Mouse (Mus musculus): ENCODE results near the gene Hrh1. TPM values are rescaled to one million over a fixed set of nuclear protein-coding genes. Genes with fewer than 3 reads are reported as not detected.
A peak's percentile ranks its signal among the peaks of the same experiment; 100 is the strongest.
"Not testable (repeated sequence)": the region's sequence is repeated elsewhere in the genome, so short reads cannot be mapped to it uniquely, and the experiment has no call there.

Hrh1 gene
- total RNA-seq, 1 experiment from 2014 or later = 0.67 TPM

DNA sequence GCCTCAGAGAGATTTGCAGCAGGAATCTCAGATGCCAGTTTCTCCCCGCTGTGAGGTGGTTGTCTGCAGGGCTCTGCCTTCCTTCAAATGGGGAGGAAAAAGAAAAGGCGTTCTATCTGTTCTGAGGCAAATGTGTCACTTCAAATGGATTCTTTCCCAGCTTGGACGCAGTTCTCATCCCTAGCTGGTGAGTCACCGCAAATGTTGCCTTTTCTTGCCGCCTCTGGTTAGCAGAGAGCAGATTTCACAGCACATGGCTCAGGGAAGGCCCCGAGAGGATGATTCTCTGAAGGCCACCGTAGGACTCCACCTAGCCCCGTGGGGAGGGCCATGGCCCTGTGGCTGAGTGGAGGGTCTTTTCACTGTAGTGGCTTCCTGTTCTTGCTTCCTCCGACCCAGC lies 51.2 kb downstream of the Hrh1 start:
- ATAC-seq (replicated peaks; ENCODE audit: insufficient number of reproducible peaks, low FRiP score, low TSS enrichment, poor library complexity, severe bottlenecking) = no peak

DNA sequence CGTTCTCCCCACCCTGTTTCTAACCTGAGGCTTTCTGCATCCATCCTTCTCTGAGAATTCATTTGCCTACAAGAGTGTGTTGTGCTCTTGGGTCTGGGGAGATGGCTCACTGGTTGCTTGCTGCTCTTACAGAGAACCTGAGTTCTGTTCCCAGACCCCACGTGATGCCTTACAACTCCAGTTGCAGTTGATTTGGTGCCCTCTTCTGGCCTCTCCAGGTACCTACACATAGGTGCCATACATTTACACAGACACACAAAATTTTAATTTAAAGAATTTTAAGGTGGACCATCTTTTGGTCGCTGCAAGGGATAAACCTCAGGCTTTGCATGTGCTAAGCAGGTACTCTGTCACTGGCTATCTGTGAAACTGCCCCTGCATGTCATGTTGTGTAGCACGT lies 57.5 kb downstream of the Hrh1 start:
- ATAC-seq (replicated peaks; ENCODE audit: insufficient number of reproducible peaks, low FRiP score, low TSS enrichment, poor library complexity, severe bottlenecking) = no peak

DNA sequence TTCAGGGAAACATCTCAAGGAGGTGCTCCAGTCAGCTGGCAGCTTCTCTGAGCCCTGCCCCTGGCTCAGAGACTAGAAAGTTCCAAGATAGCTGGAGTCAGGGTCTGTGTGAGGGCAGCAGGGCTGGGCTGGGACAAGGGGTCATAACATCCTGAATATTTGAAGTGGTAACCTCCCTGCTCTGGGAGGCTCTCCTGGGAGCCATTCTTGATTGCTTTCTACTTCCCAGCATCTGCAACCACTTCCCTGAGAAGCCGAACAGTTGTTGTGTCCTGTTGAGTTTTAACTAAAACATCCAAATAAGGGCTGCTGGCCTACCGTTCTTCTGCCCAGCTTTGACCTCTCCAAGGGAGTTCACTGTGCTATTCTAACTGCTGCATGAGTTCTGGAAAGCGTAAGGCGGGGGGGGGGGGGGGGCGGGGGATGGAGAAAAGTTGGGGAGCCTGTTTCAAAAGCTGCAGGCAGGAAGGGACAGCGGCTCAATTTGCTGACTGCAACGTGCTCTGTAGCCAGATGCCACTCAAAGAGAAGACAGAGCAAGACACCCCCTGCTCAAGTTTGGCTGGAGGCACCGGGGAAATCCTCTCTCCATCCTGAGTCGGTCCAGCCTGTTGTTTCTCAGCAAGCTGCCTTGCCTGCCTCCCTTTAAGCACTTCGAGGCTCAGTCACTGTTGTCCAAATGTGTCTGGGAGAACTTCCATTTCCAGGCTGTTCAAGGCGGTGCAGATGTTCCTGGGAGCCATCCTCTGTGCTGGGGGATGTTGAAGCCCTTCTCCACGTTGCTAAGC lies 58.7 kb downstream of the Hrh1 start:
- no peak for ATAC-seq (replicated peaks; ENCODE audit: insufficient number of reproducible peaks, low FRiP score, low TSS enrichment, poor library complexity, severe bottlenecking)

DNA sequence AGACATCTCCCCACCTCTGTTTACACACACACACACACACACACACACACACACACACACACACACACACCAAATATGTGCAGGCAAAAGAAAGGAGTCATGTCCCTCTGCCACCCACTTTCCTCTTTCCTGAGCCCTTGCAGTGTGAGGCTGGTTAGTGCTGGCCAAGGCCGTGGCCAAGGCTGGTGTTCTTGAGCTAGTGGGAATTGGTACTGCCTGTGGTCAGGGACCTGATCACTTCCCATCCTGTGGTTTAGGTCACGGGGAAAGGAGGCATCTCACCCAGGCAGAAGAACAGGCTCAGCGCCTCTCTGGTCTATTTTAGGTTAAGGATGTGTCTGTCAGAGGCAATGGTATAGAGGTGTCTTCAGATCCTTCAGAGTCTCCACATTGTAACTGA lies 59.6 kb downstream of the Hrh1 start:
- ATAC-seq (replicated peaks; ENCODE audit: insufficient number of reproducible peaks, low FRiP score, low TSS enrichment, poor library complexity, severe bottlenecking) = no peak

DNA sequence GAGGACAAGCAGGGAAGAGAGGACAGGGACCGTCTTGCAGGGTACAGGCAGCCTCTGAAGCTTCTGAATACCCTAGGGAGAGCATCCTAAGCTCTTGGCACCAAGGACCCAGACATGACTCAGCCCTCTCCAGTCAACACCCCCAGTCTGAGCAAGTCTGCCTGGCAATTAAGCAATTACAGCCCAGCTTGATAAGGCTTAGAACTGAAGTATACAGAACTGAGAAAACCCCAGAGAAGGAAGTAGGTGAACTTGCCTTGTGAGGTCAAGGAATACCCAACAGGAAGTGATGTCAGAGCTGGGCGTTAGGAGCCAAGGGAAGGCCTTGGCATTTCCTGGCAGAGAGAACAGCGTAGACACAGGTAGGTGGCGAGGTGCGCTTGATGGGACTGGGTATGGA lies 60.5 kb downstream of the Hrh1 start:
- ATAC-seq (replicated peaks; ENCODE audit: insufficient number of reproducible peaks, low FRiP score, low TSS enrichment, poor library complexity, severe bottlenecking) = peak; percentile 67

DNA sequence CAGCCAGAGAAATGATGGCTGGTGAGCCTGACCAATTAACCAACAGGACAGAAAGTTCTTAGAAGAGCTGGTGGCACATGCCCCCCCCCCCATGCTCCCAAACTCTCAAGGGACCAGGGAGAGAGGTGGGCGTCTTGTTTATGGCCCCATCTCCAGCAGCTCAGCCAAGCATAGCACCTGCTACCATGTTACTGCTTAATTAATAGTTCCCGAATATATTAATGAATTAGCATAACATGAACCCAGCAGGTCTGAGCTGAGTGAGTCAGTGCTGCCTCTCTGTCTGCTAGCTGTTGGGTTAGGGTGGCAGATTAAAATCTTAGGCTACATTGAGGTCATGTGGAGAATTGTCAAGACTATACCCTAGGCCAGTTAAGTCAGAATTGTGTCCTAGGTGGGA lies 62.2 kb downstream of the Hrh1 start:
- ATAC-seq (replicated peaks; ENCODE audit: insufficient number of reproducible peaks, low FRiP score, low TSS enrichment, poor library complexity, severe bottlenecking) = no peak

DNA sequence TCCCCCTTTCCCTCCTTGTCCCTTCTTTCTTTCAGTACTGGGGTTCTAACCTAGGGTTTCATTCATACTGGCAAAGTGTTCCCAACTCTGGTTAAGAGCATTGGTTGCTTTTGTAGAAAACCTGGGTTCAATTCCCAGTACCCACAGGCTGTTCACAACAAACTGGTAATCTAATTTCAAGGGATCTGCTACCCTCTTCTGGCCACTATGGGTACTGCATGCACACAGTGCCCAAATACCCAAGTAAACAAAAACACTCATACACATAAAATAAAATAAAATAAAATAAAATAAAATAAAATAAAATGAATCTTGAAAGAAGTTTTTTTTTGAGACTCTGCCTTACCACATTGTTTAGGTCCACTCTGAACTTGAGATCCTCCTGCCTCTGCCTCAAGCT lies 63.8 kb downstream of the Hrh1 start:
- no peak for ATAC-seq (replicated peaks; ENCODE audit: insufficient number of reproducible peaks, low FRiP score, low TSS enrichment, poor library complexity, severe bottlenecking)

DNA sequence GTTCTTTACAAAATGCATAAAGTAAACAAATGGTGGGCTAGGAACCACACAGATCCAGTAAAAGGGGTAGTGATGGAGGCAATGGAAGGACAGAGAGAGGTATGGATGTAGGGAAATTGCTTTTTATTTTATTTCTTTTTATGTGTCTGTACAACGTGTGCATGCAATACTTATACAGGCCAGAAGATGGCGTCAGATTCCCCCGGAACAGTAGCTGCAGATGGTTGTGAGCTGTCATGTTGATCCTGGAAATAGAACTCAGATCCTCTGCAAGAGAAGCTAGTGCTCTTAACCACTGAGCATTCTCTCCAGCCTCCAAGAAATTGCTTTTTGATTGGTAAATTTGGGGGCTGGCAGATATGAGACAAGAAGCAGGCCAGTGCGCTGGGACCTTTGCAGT lies 65.0 kb downstream of the Hrh1 start:
- no peak for ATAC-seq (replicated peaks; ENCODE audit: insufficient number of reproducible peaks, low FRiP score, low TSS enrichment, poor library complexity, severe bottlenecking)

DNA sequence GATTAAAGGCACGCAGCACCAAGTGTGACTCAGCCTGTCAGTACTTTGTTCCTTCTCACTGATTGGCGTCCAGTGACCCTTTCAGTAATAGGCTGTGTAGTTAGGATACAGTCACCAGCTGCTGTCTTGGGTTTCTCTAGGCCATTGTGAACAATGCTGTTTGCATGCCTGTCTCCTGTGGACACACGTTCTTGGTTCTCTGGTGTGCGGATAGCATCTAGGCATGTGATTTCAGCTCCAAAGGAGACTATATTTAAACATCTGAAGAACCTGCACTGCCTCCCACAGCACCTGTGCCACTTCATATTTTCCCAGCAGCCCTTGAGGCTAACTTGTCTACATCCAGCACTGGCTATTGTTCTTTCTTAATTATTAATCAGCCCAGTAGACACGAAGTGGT lies 75.8 kb downstream of the Hrh1 start:
- no peak for ATAC-seq (replicated peaks; ENCODE audit: insufficient number of reproducible peaks, low FRiP score, low TSS enrichment, poor library complexity, severe bottlenecking)

DNA sequence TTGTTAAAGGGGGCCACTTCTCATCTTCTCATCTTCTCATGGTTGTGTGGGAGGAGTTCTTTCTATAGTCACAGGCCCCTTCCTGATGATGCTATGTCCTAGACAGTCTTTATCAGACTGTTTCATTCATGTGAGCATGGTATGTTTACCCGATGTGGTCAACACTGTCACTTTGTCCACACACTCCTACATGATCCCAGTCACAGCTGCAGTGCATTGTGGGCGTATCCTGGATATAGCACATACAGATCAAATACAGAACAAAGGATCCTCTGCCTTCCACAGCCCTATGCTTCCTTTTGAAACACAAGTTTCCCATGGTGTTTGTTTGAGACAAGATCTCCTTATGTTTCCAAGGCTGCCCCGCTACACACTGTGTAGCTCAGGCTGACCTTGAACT lies 76.3 kb downstream of the Hrh1 start:
- no peak for ATAC-seq (replicated peaks; ENCODE audit: insufficient number of reproducible peaks, low FRiP score, low TSS enrichment, poor library complexity, severe bottlenecking)

DNA sequence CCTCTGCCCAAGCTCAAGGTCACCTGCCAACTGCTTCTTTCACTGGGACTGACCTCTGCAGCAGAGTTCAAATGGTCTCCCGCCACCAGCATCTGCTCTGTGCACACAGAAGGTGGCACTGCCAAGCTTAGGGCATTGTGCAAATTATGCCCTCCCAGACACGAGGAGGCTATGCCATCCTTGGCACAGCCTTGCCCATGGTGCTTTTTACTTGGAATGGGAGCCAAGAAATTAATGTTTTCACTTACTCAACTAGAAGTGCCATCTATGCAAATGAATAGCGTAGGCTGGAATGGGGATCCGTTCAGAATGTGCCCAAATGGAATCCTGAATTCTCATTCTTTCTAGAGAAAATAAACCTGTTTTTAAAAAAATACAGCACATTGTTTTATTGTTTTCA lies 77.2 kb downstream of the Hrh1 start:
- no peak for ATAC-seq (replicated peaks; ENCODE audit: insufficient number of reproducible peaks, low FRiP score, low TSS enrichment, poor library complexity, severe bottlenecking)

DNA sequence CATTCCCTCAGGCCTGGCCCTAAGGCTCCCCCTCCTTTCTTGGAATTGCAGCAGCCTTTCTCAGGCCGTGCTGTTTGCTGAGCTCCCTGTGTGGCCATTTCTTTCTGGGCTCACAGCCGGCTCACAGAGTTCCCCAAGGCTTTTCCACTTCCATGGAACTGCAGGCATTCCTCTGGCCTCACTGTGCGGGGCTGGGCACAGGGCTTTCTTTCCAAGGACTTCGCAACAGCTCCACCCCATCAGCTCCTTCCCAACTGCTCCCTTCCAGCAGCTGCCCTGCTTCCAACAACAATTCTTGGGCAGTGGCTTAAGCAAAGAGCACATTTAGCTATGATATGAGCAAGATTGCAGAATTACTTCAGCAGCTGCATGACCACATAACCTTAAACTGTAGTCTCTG lies 81.0 kb downstream of the Hrh1 start:
- no peak for ATAC-seq (replicated peaks; ENCODE audit: insufficient number of reproducible peaks, low FRiP score, low TSS enrichment, poor library complexity, severe bottlenecking)

DNA sequence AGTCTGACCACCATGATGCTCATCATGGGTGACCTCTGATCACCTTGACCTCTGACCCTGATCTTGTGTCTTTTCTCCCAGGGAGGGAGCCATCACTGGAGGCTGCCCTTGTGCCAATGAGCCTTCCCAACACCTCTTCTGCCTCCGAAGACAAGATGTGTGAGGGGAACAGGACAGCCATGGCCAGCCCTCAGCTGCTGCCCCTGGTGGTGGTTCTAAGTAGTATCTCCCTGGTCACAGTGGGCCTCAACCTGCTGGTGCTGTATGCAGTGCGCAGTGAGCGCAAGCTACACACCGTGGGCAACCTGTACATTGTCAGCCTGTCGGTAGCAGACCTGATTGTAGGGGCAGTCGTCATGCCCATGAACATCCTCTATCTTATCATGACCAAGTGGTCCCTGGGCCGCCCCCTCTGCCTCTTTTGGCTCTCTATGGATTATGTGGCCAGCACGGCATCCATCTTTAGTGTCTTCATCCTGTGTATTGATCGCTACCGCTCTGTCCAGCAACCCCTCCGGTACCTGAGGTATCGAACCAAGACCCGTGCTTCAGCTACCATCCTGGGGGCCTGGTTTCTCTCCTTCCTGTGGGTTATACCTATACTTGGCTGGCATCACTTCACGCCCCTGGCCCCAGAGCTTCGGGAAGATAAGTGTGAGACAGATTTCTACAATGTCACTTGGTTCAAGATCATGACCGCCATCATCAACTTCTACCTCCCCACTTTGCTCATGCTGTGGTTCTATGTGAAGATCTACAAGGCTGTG lies 82.1 kb downstream of the Hrh1 start:
- no peak for ATAC-seq (replicated peaks; ENCODE audit: insufficient number of reproducible peaks, low FRiP score, low TSS enrichment, poor library complexity, severe bottlenecking)

DNA sequence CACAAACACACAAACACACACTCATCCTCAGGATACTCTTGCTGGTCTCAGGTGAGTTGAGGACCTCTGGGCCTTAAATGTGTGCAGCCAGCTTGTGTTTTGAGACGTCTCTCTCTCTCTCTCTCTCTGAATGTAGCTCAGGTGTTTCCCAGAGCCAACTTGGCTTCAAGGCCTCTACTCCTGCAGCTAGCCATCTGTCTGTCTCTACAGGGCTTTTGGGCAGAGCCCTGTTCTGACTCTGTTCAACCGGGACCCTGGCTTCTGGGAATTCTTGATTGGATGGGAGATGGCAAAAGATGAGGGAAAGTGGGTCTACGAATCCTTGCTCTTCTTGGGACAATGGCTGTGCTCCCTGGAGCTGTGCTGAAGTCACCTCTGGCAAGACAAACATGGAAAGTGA lies 91.6 kb downstream of the Hrh1 start:
- no peak for ATAC-seq (replicated peaks; ENCODE audit: insufficient number of reproducible peaks, low FRiP score, low TSS enrichment, poor library complexity, severe bottlenecking)

DNA sequence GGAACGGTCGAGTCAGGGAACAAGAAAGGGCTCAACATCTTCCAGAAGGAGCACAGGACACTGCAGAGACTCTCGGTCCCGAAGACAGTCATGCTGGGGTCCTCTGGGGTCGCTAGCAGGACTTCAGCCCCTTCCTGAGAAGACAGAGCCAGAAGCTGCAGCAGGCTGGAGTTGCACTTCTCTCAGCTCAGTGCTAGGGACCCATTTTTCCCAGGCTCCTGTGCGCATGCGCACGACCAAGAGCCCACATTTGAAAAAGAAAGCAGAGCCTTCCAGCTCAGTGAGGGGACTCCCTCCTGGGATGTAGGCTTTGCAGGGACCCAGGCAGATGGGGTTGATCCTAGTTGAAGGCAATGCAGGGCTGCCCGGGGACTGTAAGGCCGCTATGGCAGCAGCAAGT lies 94.9 kb downstream of the Hrh1 start:
- not testable (repeated sequence) for ATAC-seq (replicated peaks; ENCODE audit: insufficient number of reproducible peaks, low FRiP score, low TSS enrichment, poor library complexity, severe bottlenecking)

DNA sequence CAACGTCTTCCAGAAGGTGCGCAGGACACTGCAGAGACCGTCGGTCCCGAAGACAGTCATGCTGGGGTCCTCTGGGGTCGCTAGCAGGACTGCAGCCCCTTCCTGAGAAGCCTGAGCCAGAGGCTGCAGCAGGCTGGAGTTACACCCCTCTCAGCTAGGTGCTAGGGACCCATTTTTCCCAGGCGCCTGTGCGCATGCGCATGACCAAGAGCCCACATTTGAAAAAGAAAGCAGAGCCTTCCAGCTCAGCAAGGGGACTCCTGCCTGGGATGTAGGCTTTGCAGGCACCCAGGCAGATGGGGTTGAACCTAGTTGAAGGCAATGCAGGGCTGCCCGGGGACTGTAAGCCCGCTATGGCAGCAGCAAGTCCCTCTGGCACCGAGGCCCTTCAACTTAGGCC lies 97.3 kb downstream of the Hrh1 start:
- not testable (repeated sequence) for ATAC-seq (replicated peaks; ENCODE audit: insufficient number of reproducible peaks, low FRiP score, low TSS enrichment, poor library complexity, severe bottlenecking)

DNA sequence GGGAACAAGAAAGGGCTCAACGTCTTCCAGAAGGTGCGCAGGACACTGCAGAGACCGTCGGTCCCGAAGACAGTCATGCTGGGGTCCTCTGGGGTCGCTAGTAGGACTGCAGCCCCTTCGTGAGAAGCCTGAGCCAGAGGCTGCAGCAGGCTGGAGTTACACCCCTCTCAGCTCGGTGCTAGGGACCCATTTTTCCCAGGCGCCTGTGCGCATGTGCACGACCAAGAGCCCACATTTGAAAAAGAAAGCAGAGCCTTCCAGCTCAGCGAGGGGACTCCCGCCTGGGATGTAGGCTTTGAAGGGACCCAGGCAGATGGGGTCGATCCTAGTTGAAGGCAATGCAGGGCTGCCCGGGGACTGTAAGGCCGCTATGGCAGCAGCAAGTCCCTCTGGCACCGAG lies 116.3 kb downstream of the Hrh1 start:
- ATAC-seq (replicated peaks; ENCODE audit: insufficient number of reproducible peaks, low FRiP score, low TSS enrichment, poor library complexity, severe bottlenecking) = not testable (repeated sequence)

DNA sequence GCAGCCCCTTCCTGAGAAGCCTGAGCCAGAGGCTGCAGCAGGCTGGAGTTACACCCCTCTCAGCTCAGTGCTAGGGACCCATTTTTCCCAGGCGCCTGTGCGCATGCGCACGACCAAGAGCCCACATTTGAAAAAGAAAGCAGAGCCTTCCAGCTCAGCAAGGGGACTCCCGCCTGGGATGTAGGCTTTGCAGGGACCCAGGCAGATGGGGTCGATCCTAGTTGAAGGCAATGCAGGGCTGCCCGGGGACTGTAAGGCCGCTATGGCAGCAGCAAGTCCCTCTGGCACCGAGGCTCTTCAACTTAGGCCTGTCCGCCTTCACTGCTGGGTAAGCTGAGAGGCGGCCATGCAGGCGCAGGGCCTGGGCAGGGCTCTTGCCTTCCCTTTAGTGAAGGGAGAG lies 131.0 kb downstream of the Hrh1 start:
- ATAC-seq (replicated peaks; ENCODE audit: insufficient number of reproducible peaks, low FRiP score, low TSS enrichment, poor library complexity, severe bottlenecking) = not testable (repeated sequence)
